Mouse (Mus musculus): ENCODE results near the gene Robo4.

The Robo4 gene

GRCm38 (mm10) chr9:37453328-37453727, 51.6 kb downstream of the Robo4 start:
- no peak for DNase-seq (ENCODE audit: low read depth in 1 of 2, low spot score in 2 of 2)

GRCm38 (mm10) chr9:37454011-37454492, 52.4 kb downstream of the Robo4 start:
- no peak for DNase-seq (ENCODE audit: low read depth in 1 of 2, low spot score in 2 of 2)

DNA sequence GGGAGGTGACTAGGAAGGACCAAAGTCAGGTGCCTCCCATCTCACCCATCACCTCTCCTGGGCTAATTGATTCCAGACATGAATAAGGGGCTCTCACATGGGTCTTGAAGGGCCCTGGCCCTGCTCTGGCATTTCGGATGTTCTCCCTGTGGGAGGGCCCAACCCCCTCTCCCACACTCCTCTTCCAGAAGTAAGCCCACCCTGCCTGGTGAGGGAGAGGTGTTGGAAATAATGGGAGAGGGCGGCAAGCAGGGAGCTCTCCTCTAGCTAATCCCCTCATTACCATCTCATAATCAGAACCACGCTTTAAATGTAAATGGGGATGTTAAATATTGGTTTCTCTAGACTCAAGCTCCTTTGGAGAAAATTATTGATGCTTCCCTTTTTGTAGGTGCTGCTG, 53.3 kb downstream of the Robo4 start:
- DNase-seq (ENCODE audit: low read depth in 1 of 2, low spot score in 2 of 2), result no peak

- DNase-seq (ENCODE audit: low read depth in 1 of 2, low spot score in 2 of 2), result no peak
These were observed 54.2 kb downstream of the Robo4 start for GRCm38 (mm10) chr9:37455868-37456267.

DNA sequence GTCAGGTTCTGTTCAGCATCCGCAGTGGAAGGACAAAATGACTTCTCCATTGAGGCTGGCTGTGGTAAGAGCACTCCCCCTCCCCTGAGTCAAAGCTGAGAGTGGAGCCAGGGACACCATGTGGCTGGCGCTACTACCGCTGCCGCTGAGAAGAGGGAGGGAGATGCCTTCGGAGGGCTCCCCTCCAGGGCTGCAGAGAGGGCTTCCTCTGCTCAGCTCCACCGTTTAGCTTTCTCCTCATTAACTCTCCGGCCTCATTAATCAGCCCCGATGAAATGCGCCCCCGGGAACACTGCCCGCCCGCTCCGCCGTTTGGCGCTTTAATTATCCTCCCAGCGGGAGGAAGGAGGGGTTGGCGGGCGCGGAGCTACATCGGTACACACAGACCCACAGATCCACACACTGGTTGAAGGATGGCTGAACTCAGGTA, 54.8 kb downstream of the Robo4 start:
- DNase-seq (ENCODE audit: low read depth in 1 of 2, low spot score in 2 of 2), result no peak

DNA sequence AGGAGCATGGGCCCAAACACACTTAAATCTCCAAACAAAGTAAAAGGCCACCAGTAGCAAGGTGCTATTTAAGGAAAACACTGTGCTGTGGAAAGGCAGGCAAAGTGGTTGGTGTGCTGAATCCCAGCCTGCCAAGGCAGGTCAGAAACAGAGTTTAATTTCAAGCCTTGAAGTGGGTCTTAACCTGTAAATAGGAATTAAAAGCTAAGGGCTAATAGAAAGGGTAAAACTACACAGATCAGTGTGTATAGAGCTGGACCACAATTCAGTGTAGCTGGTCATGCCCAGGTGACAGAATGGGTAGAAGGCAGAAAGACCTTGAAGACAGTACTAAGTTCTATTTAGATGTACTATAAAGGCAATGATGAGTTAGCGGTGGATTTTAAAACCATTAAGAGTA, 55.5 kb downstream of the Robo4 start:
- DNase-seq (ENCODE audit: low read depth in 1 of 2, low spot score in 2 of 2), result no peak

DNA sequence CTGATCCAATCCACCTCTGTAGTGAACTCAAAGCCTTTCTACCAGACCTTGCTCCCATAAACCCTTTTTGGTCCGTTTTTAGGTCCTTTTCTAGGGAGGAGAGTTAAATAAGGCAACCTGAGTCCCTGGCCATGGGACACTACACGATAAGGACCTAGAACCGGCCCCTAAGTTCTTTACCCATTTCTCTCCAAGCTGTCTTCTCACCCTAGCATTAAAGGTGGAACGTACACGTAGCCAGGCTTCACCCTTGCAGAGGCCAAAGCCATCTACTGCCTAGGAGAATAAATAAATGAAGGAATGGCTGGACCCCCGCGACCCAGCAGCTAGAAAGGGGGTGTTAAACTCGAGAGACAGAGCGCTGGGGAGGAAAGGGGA, 58.0 kb downstream of the Robo4 start:
- no peak for DNase-seq (ENCODE audit: low read depth in 1 of 2, low spot score in 2 of 2)

DNA sequence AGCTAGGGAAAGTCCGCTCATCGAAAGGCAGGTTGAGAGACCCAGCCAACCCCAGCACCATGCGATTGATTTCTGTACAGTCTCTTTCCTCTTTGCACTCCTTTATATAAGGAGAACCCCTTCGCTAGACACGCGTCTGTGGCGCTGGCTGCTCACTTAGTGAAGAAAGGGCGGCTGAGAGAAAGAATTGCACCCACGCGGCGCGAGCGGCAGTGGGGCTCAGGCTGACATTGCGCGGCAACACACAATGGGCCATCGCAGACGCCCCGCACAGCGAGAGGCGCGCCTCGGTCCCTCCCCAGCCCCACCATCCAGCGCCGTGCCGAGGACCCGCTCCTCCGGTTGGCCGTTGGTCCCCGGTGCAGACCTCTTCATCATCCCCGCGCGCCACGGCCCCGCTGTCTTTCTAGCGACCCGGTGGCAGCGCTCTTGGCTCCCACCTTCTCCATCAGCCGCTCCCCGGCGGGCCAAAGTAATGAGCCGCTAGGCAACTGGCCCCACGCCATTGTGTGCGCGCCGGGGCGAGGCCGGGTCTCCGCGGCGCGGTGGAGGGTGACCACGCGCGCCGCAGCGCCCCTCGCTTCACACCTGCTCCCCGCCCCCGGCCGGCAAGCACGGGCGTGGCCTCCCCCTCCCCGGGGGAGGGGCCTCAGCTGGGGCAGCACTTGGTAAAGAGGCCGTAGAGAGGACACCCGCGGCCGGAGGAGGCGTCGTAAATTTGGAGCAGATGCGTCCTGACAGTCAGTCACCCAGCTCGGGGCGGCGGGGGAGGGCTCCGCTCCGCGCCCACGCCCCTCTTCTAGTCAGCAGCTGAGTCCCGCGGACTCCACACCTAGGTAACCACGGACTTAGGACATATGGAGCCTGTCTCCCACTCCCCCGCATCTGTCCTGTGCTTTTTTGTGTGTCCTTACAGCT, 58.6 kb downstream of the Robo4 start:
- no peak for DNase-seq (ENCODE audit: low read depth in 1 of 2, low spot score in 2 of 2)

DNA sequence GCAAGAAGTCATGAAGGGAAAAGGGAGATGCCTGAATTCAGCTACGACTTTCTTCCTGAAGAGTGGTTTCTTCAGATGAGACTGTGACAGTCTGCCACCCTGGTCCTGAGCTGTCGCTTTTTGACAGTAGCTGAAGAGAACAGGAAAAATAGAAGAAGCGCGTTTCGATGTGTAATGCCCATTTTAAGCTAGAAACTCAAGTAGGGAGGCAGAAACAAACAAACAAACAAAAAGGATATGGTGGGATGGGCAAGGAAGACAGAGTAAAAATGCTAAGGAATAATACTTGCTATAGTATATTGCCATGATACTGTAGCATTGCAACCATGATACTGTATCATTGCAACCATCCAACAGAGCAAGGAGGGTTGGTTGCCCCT, 59.3 kb downstream of the Robo4 start:
- DNase-seq (ENCODE audit: low read depth in 1 of 2, low spot score in 2 of 2), result no peak

- DNase-seq (ENCODE audit: low read depth in 1 of 2, low spot score in 2 of 2), result no peak
These were observed 59.9 kb downstream of the Robo4 start for GRCm38 (mm10) chr9:37461571-37461970.

DNA sequence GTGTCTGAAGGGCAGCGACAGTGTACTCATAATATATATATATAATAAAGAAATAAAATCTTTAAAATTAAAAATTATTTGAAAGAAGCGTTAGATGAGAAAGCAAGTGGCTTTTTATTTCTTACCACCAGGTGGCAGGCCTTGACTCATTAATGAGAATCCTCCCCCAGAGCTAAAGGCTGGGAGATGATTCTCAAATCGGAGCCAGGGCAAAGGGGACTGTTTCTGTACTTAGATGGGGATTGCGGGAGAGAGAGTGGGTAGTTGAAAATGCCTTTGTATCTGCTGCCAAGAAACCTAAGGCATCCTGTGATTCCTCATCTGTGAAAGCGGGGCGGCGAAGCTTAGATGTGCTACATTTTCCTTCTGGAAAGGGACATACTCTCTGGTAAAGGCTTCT, 61.1 kb downstream of the Robo4 start:
- DNase-seq (ENCODE audit: low read depth in 1 of 2, low spot score in 2 of 2), result no peak
